Mouse (Mus musculus) forebrain, embryonic 13.5 days (tissue): ENCODE results near the gene Slc7a11. TPM values are rescaled to one million over a fixed set of nuclear protein-coding genes. Genes with fewer than 3 reads are reported as not detected.

Experiments
- ATAC-seq: fragments of 200-750 bp; cut with Nextera tagmentation; 2 replicates; pipeline ENCODE4 v1.8.0; 2017
- H3K27ac ChIP-seq: fragments of 300-500 bp; sonication (generic); 2 replicates; pipeline ENCODE4 v1.5.1; 2015; ENCODE audit warnings: inconsistent platforms, mild to moderate bottlenecking, moderate library complexity
- H3K27me3 ChIP-seq: fragments of 300-500 bp; sonication (generic); 2 replicates; pipeline ENCODE4 v1.6.1; 2015; ENCODE audit warnings: mild to moderate bottlenecking, inconsistent platforms
- H3K36me3 ChIP-seq: fragments of 300-500 bp; sonication (generic); 2 replicates; pipeline ENCODE4 v1.6.1; 2015; ENCODE audit warnings: mild to moderate bottlenecking, inconsistent platforms; ENCODE audit not compliant: poor library complexity, severe bottlenecking
- H3K4me1 ChIP-seq: fragments of 300-500 bp; sonication (generic); 2 replicates; pipeline ENCODE4 v1.6.1; 2015; ENCODE audit warnings: inconsistent platforms
- H3K4me2 ChIP-seq: fragments of 300-500 bp; sonication (generic); 2 replicates; pipeline ENCODE4 v1.6.1; 2015; ENCODE audit warnings: inconsistent platforms, mild to moderate bottlenecking, moderate library complexity
- H3K4me3 ChIP-seq: fragments of 300-500 bp; sonication (generic); 2 replicates; pipeline ENCODE4 v1.5.1; 2015; ENCODE audit warnings: mild to moderate bottlenecking, inconsistent platforms
- H3K9ac ChIP-seq: fragments of 300-500 bp; sonication (generic); 2 replicates; pipeline ENCODE4 v1.6.1; 2015; ENCODE audit warnings: mild to moderate bottlenecking, inconsistent platforms
- H3K9me3 ChIP-seq: fragments of 300-500 bp; sonication (generic); replicated peaks from 2 replicates; pipeline ENCODE4 v1.6.1; 2016; ENCODE audit warnings: inconsistent platforms
- WGBS: fragments of 180-500 bp; shearing (Covaris S2); methylation state at CpG from one replicate; pipeline ENCODE4 v1.1.7; 2015; 5-methylcytosine and 5-hydroxymethylcytosine counted together
- polyA plus RNA-seq: library from polyadenylated mRNA; unstranded; fragments of >200 nt; fragmentation: Nextera tagmentation; extraction: Ambion mirVana; gene quantifications from 2 replicates; pipeline ENCODE4 v1.2.1, GENCODE M21; 2015

Slc7a11 gene
- 1.8 TPM in 2 replicates for polyA plus RNA-seq

- no peaks in the 10 kb centered on the region for H3K36me3 ChIP-seq
Observed at GRCm38 (mm10) chr3:50443421-50443916, at the start of gene Slc7a11. Gene Slc7a11, minus strand, starts transcription at chr3:50443614.

GRCm38 (mm10) chr3:50491678-50492077 lies 48.3 kb upstream of the Slc7a11 start:
- Histone ChIP-seq H3K4me3 (no peak overlapping the region), H3K4me2 (no peak overlapping the region), H3K9ac (no peak overlapping the region), H3K4me1 (no peaks in the 10 kb centered on the region), H3K27ac (no peak overlapping the region), H3K36me3 (no peaks in the 10 kb centered on the region), H3K27me3 (no peaks in the 10 kb centered on the region), H3K9me3 (no peaks in the 10 kb centered on the region)
- 91% methylated on average over 2 of the region's 2 CpGs for WGBS
- no peak for ATAC-seq

More at GRCm38 (mm10) chr3:50443421-50443916, at the start of gene Slc7a11:
- Histone ChIP-seq H3K4me3 (peak within 1 kb of the TSS; percentile 29), H3K9me3 (no peaks in the 10 kb centered on the region), H3K27me3 (no peaks in the 10 kb centered on the region), H3K27ac (no peak within 1 kb of the TSS), H3K9ac (peak within 1 kb of the TSS; percentile 55; the same call in 1 of the 2 replicates), H3K4me1 (peaks cover 14% of the 10 kb centered on the region), H3K4me2 (peak within 1 kb of the TSS; percentile 64)
- 0% methylated on average over 11 of the region's 11 CpGs for WGBS
- ATAC-seq = peak; percentile 86

- ATAC-seq = no peak
- H3K4me2 ChIP-seq = no peak overlapping the region
- H3K27me3 ChIP-seq = no peaks in the 10 kb centered on the region
- H3K4me1 ChIP-seq = no peaks in the 10 kb centered on the region
- no peak overlapping the region for H3K27ac ChIP-seq
- 88% methylated on average over 1 of the region's 1 CpGs for WGBS
- no peak overlapping the region for H3K4me3 ChIP-seq
- H3K9ac ChIP-seq = no peak overlapping the region
- no peaks in the 10 kb centered on the region for H3K9me3 ChIP-seq
- no peaks in the 10 kb centered on the region for H3K36me3 ChIP-seq
Observed at GRCm38 (mm10) chr3:50484076-50484475, 40.7 kb upstream of the Slc7a11 start.

- H3K9ac ChIP-seq = no peak overlapping the region
- no peaks in the 10 kb centered on the region for H3K27me3 ChIP-seq
- no peaks in the 10 kb centered on the region for H3K4me1 ChIP-seq
- ATAC-seq = no peak; the same call in 1 of the 2 replicates
- no peak overlapping the region for H3K27ac ChIP-seq
- H3K9me3 ChIP-seq = no peaks in the 10 kb centered on the region
- H3K4me3 ChIP-seq = no peak overlapping the region
- H3K36me3 ChIP-seq = no peaks in the 10 kb centered on the region
- 89% methylated on average over 2 of the region's 2 CpGs for WGBS
- no peak overlapping the region for H3K4me2 ChIP-seq
Observed at GRCm38 (mm10) chr3:50462223-50462622, 18.8 kb upstream of the Slc7a11 start.

- no peaks in the 10 kb centered on the region for H3K36me3 ChIP-seq
- no peaks in the 10 kb centered on the region for H3K27me3 ChIP-seq
- no peak overlapping the region for H3K4me2 ChIP-seq
- ATAC-seq = no peak
- WGBS = 89% methylated on average over 5 of the region's 5 CpGs
- no peaks in the 10 kb centered on the region for H3K4me1 ChIP-seq
- H3K9me3 ChIP-seq = no peaks in the 10 kb centered on the region
- no peak overlapping the region for H3K27ac ChIP-seq
- no peak overlapping the region for H3K4me3 ChIP-seq
- no peak overlapping the region for H3K9ac ChIP-seq
Observed at GRCm38 (mm10) chr3:50457136-50457535, 13.7 kb upstream of the Slc7a11 start.

GRCm38 (mm10) chr3:50456564-50456963 lies 13.2 kb upstream of the Slc7a11 start:
- no peaks in the 10 kb centered on the region for H3K36me3 ChIP-seq
- H3K4me3 ChIP-seq = no peak overlapping the region
- no peak overlapping the region for H3K9ac ChIP-seq
- 76% methylated on average over 4 of the region's 4 CpGs for WGBS
- no peak overlapping the region for H3K27ac ChIP-seq
- H3K27me3 ChIP-seq = no peaks in the 10 kb centered on the region
- no peaks in the 10 kb centered on the region for H3K4me1 ChIP-seq
- ATAC-seq = no peak
- H3K4me2 ChIP-seq = no peak overlapping the region
- no peaks in the 10 kb centered on the region for H3K9me3 ChIP-seq

GRCm38 (mm10) chr3:50456023-50456422 lies 12.6 kb upstream of the Slc7a11 start:
- ATAC-seq = no peak
- 36% methylated on average over 1 of the region's 1 CpGs for WGBS
- no peaks in the 10 kb centered on the region for H3K9me3 ChIP-seq
- no peak overlapping the region for H3K9ac ChIP-seq
- H3K36me3 ChIP-seq = no peaks in the 10 kb centered on the region
- no peaks in the 10 kb centered on the region for H3K27me3 ChIP-seq
- H3K4me3 ChIP-seq = no peak overlapping the region
- no peaks in the 10 kb centered on the region for H3K4me1 ChIP-seq
- no peak overlapping the region for H3K4me2 ChIP-seq
- no peak overlapping the region for H3K27ac ChIP-seq

- WGBS = 61% methylated on average over 10 of the region's 10 CpGs
- Histone ChIP-seq H3K9ac (no peak overlapping the region), H3K9me3 (no peaks in the 10 kb centered on the region), H3K4me1 (peaks cover 14% of the 10 kb centered on the region), H3K36me3 (no peaks in the 10 kb centered on the region), H3K4me2 (no peak overlapping the region), H3K4me3 (no peak overlapping the region), H3K27ac (no peak overlapping the region), H3K27me3 (no peaks in the 10 kb centered on the region)
- no peak for ATAC-seq
Observed at GRCm38 (mm10) chr3:50445050-50445775, 1.8 kb upstream of the Slc7a11 start.

- H3K36me3 ChIP-seq = no peaks in the 10 kb centered on the region
- peaks cover 14% of the 10 kb centered on the region for H3K4me1 ChIP-seq
- no peaks in the 10 kb centered on the region for H3K9me3 ChIP-seq
- 6% methylated on average over 9 of the region's 9 CpGs for WGBS
- H3K4me3 ChIP-seq = peak overlapping the region; percentile 29
- peak; percentile 28; the same call in 1 of the 2 replicates for ATAC-seq
- no peaks in the 10 kb centered on the region for H3K27me3 ChIP-seq
- no peak overlapping the region for H3K9ac ChIP-seq
- H3K4me2 ChIP-seq = peak overlapping the region; percentile 64
- no peak overlapping the region for H3K27ac ChIP-seq
Observed at GRCm38 (mm10) chr3:50443942-50444341, 528 bp upstream of the Slc7a11 start.

GRCm38 (mm10) chr3:50442341-50443292 lies 797 bp downstream of the Slc7a11 start:
- Histone ChIP-seq H3K4me3 (peak overlapping the region; percentile 29; the same call in 1 of the 2 replicates), H3K27me3 (no peaks in the 10 kb centered on the region), H3K4me2 (peak overlapping the region; percentile 64), H3K27ac (no peak overlapping the region), H3K9me3 (no peaks in the 10 kb centered on the region), H3K9ac (no peak overlapping the region), H3K4me1 (peaks cover 14% of the 10 kb centered on the region), H3K36me3 (no peaks in the 10 kb centered on the region)
- 0 out of 2 replicates have a peak, but pooled peaks have one; percentile 20 for ATAC-seq
- 73% methylated on average over 19 of the region's 19 CpGs for WGBS

GRCm38 (mm10) chr3:50441330-50441729 lies 2.1 kb downstream of the Slc7a11 start:
- Histone ChIP-seq H3K4me1 (peaks cover 14% of the 10 kb centered on the region), H3K4me2 (no peak overlapping the region), H3K9me3 (no peaks in the 10 kb centered on the region), H3K4me3 (no peak overlapping the region), H3K9ac (no peak overlapping the region), H3K27ac (no peak overlapping the region), H3K36me3 (no peaks in the 10 kb centered on the region), H3K27me3 (no peaks in the 10 kb centered on the region)
- 91% methylated on average over 3 of the region's 3 CpGs for WGBS
- ATAC-seq = no peak

GRCm38 (mm10) chr3:50440409-50440808 lies 3.0 kb downstream of the Slc7a11 start:
- no peak overlapping the region for H3K9ac ChIP-seq
- WGBS = 94% methylated on average over 2 of the region's 2 CpGs
- H3K4me1 ChIP-seq = peaks cover 14% of the 10 kb centered on the region
- no peak overlapping the region for H3K4me2 ChIP-seq
- no peaks in the 10 kb centered on the region for H3K9me3 ChIP-seq
- H3K27me3 ChIP-seq = no peaks in the 10 kb centered on the region
- H3K4me3 ChIP-seq = no peak overlapping the region
- no peak overlapping the region for H3K27ac ChIP-seq
- no peaks in the 10 kb centered on the region for H3K36me3 ChIP-seq
- no peak for ATAC-seq
